Mouse (Mus musculus) urinary bladder, adult 2 months (tissue): Measurements from ENCODE around the gene Galnt16. TPM values are rescaled to one million over a fixed set of nuclear protein-coding genes. Genes with fewer than 3 reads are reported as not detected.

Experiments
- DNase-seq: peaks from one replicate; pipeline ENCODE4 v3.0.0; 2022; ENCODE audit warnings: low spot score
- polyA plus RNA-seq: library from polyadenylated mRNA; depleted of rRNA; stranded (reverse); fragments of >200 nt; gene quantifications from 2 replicates; pipeline ENCODE4 v1.2.3, GENCODE M21; 2012; rRNA removed

Gene Galnt16
- polyA plus RNA-seq, 1 experiment: 13.2 TPM

GRCm38 (mm10) chr12:80663935-80664334 is 145.9 kb downstream of the Galnt16 start:
- DNase-seq: no peak

GRCm38 (mm10) chr12:80668391-80668790 is 150.3 kb downstream of the Galnt16 start:
- no peak for DNase-seq

- DNase-seq: no peak
Observed at GRCm38 (mm10) chr12:80673170-80673569, 155.1 kb downstream of the Galnt16 start.

Other genes with a start within 250 kb of the Galnt16 start
- 21.2 and 23.9 TPM in 2 replicates for gene Dcaf5, start 81.7 kb upstream of the Galnt16 start, polyA plus RNA-seq
- gene Exd2, start 55.2 kb upstream of the Galnt16 start, polyA plus RNA-seq: 25.8 and 27.3 TPM in 2 replicates
- gene Slc39a9, start 125.6 kb downstream of the Galnt16 start, polyA plus RNA-seq: 32.1 and 33.1 TPM in 2 replicates
- 112 and 134 TPM in 2 replicates for gene Erh, start 126.1 kb downstream of the Galnt16 start, polyA plus RNA-seq
- 6.5 and 7.7 TPM in 2 replicates for gene Plekhd1, start 174.3 kb downstream of the Galnt16 start, polyA plus RNA-seq
- 0.01 TPM in 2 replicates for gene Ccdc177, start 242.4 kb downstream of the Galnt16 start, polyA plus RNA-seq